Mouse (Mus musculus) cerebellum, adult 2 months (tissue): ENCODE data around the gene Slc43a1. TPM values are rescaled to one million over a fixed set of nuclear protein-coding genes. Genes with fewer than 3 reads are reported as not detected.

Experiments used
- DNase-seq, 2 experiments: peaks; one replicate each; pipeline ENCODE4 v3.0.0; 2021
- H3K27ac ChIP-seq: fragments of 200-500 bp; 2 replicates; pipeline ENCODE4 v1.5.1; 2012; ENCODE audit warnings: low read length, control low read depth, inconsistent platforms; ENCODE audit not compliant: insufficient read depth
- H3K27me3 ChIP-seq: fragments of 200-500 bp; 2 replicates; pipeline ENCODE4 v1.6.1; 2012; ENCODE audit warnings: inconsistent platforms, mild to moderate bottlenecking, low read length, moderate library complexity; ENCODE audit not compliant: control insufficient read depth, insufficient read depth
- H3K4me1 ChIP-seq: fragments of 200-500 bp; 2 replicates; pipeline ENCODE4 v1.6.1; 2011; ENCODE audit warnings: low read length; ENCODE audit not compliant: control insufficient read depth, insufficient read depth
- H3K4me3 ChIP-seq: fragments of 200-500 bp; replicated peaks from 2 replicates; pipeline ENCODE3; 2011; ENCODE audit warnings: mild to moderate bottlenecking, low read depth, low read length, control low read depth; ENCODE audit not compliant: insufficient read depth
- CTCF ChIP-seq: fragments of 200-500 bp; IDR thresholded peaks from 2 replicates; pipeline ENCODE4 v1.5.1; 2011; ENCODE audit warnings: low read depth, mild to moderate bottlenecking, control low read depth, low read length, moderate library complexity, borderline replicate concordance; ENCODE audit not compliant: insufficient read depth
- POLR2A ChIP-seq: fragments of 200-500 bp; IDR thresholded peaks from 2 replicates; pipeline ENCODE4 v1.6.1; 2011; ENCODE audit warnings: low read length, control low read depth, borderline replicate concordance; ENCODE audit not compliant: insufficient read depth
- WGBS: fragments of 180-500 bp; shearing (Covaris S2); methylation state at CpG from one replicate; pipeline ENCODE4 v1.1.7; 2018; 5-methylcytosine and 5-hydroxymethylcytosine counted together
- polyA plus RNA-seq: library from polyadenylated mRNA; depleted of rRNA; stranded (reverse); fragments of >200 nt; gene quantifications from 2 replicates; pipeline ENCODE4 v1.2.3, GENCODE M21; 2012

Slc43a1 gene
- polyA plus RNA-seq, 1 experiment: 0.43 TPM

DNA sequence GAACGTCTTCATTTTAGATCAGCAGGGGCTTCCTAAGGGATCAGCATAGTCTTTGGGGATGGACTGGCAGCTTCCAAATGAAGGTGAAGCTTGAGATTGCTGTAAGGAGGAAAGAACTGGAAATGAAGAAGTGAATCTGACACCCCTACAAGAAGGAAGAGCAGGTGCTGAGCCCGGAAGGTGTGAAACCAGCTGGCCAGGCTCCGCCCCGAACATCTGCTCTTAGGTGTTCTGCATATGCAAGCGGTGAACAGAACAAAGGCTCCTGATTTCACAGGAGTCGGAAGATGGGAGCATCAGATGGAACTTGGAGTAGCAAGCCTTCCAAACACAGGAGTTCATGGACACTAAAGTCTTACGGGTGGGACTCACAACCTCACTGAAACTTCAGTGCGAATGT is 1.5 kb upstream of the Slc43a1 start:
- no peak overlapping the region for H3K4me3 ChIP-seq
- H3K27me3 ChIP-seq: no peaks in the 10 kb centered on the region; the same call in 1 of the 2 replicates
- no peak for DNase-seq
- TF ChIP-seq CTCF (no peak), POLR2A (no peak)
- H3K4me1 ChIP-seq: no peaks in the 10 kb centered on the region
- no peak overlapping the region for H3K27ac ChIP-seq
- WGBS: 75% methylated on average over 8 of the region's 8 CpGs

DNA sequence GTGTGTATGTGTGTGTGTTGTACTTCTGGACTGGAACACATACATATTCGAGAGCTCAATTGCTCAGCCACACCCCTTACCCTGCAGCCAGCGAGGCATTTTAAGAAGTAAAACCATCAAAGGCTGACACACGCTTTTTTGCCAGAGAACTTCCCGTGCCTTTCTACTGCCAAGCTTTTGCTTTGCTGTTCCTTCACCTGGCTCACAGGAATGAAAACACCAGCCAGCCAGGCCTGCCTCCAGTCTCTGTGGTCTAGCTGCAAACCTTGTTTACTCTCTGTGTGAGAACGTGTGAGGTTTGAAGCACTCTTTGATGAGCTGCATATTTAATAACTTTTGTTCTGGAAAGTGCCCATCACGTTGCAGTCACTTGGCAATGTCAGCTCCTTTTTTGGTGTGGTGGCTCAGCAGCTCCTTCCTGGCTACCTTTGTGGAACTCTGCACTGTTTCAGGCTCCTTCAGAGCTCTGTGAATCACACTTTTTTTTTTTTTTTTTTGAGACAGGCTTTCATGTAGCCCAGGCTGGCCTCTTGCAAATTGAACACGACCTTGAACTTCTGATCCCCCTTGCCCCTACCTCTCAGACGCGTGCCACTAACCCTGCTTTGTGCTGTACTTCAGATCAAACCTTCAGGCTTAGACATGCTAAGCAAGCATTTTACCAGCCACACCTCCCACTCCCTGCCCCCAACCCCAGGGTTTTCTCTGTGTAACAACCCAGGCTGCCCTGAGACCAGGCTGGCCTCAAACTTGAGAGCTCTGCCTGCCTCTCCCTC is 645 bp upstream of the Slc43a1 start:
- Histone ChIP-seq H3K27me3 (no peaks in the 10 kb centered on the region; the same call in 1 of the 2 replicates), H3K4me1 (no peaks in the 10 kb centered on the region), H3K27ac (no peak overlapping the region), H3K4me3 (no peak overlapping the region)
- WGBS: 38% methylated on average over 9 of the region's 9 CpGs
- DNase-seq: no peak
- TF ChIP-seq POLR2A (no peak), CTCF (no peak)

DNA sequence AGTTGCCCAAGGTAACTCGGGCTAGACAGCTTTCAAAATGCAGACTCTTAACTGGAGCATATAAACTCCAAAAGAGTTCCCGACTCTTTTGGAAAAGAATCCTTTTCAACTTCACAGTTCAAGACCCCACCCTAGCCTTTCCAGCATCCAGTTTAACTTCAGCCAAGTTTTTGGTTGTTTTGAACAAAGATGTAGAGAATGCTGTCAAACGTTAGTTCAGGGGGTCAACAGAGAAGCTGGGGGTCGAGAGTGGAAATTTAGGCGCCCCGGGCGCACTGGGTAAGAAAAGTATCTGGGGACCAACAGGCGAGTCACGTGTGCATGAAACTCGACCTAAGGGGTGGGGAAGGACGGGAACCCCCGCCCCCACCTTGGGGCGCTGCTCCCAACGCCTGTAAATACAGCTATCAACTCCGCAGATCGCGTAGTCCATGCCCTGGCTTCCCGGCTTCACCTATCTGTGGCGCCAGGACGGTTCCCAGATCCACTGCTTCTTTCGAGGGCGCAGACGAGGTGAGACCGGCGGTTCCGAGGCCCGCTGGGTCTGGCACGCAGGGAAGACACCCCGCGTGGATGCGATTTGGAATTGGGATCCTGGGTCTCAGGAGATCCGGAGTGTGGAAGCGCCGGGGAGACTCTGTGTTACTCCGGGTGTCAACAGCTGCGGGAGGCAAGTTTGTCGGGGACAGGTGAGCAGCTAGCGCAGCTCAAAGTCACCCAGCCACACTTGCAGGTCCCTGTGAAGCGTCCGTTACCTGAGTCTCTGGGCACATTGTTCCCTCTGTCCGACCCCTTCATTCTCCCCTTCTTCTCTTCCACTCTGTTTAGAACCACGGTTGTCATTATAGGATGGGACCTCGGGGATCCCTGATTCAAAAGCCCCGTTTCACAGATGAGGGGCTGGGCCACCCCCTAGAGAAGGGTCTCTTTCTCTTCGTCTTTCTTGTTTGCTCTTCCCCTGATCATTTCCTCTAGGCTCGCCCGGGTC is 637 bp downstream of the Slc43a1 start:
- no peak for TF ChIP-seq CTCF
- WGBS: under 1% methylated on average over 47 of the region's 47 CpGs
- no peak overlapping the region for H3K4me3 ChIP-seq
- H3K4me1 ChIP-seq: no peaks in the 10 kb centered on the region
- DNase-seq: no peak
- no peak overlapping the region for H3K27ac ChIP-seq
- no peaks in the 10 kb centered on the region; the same call in 1 of the 2 replicates for H3K27me3 ChIP-seq

DNA sequence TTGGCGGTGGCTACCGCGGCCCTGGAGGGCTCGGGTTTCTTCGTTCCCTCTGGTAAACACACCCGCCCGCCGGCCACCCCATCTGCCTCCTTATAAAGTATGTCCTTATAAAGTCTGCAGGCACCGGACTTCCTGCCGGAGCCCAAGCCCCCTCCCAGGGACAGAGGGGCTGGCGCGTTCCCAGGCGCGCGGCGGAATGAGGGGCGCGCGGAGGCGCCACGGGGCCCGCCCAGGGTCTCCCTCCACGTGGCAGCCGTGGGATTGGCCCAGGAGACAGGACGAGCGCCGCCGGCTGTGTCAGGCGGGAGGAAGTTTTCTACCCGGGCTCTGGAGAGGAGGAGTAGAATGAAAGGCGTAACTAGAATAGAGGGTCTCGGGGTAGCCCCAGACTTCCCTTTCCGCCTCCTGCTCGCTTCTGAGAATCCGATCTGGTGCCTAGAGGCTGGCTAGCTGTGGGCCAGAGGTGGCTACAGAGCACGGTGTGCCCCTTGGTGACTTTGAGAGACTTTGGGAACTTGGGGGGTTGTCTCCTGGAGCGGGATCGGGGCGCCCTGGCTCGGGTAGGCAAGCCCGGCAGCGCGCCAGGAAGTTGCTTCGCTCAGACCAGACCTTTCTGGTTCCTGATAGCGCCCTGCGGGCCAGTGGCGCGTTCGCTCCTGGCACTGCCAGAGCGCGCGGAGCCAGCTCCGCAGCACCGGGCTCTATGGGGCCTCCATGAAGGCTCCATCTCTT is 1.5 kb downstream of the Slc43a1 start:
- no peak for DNase-seq
- H3K4me1 ChIP-seq: no peaks in the 10 kb centered on the region
- under 1% methylated on average over 54 of the region's 54 CpGs for WGBS
- no peak overlapping the region for H3K27ac ChIP-seq
- no peak overlapping the region for H3K4me3 ChIP-seq
- no peaks in the 10 kb centered on the region; the same call in 1 of the 2 replicates for H3K27me3 ChIP-seq
- TF ChIP-seq POLR2A (no peak), CTCF (no peak)

DNA sequence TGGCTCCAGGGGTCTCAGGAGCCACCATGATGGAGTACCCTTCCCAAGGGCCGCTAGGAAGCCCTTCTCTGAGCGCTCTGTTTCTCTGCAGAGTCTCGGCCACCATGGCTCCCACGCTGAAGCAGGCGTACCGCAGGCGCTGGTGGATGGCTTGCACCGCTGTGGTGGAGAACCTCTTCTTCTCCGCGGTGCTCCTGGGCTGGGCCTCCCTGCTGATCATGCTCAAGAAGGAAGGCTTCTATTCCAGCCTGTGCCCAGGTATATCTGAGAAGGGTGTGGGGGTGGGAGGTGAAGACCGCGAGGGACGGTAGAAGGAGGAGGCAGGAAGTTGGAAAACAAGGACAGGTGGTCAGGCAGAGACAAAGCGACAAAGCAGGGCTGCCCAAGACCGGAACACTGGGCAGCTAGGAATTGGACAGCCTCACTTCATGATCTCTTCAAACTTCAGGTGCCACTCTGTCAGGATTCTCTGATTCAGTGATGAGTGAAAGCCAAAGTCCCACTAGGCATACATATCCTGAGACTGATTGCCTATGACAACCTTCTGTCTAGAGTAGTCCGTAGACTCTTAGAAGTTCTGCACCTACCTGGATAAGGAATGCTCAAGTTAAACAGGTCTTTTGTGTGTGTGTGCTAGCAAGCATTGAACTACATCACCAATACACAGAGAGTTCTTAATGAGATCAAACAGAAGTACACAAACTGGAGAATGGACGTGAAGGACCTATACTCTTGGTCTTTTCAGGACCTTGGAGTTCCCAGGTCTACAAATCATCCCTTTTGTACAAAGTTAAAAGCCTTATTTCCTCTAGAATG is 2.3 kb downstream of the Slc43a1 start:
- 8% methylated on average over 17 of the region's 17 CpGs for WGBS
- Histone ChIP-seq H3K27me3 (no peaks in the 10 kb centered on the region; the same call in 1 of the 2 replicates), H3K27ac (no peak overlapping the region), H3K4me3 (no peak overlapping the region), H3K4me1 (no peaks in the 10 kb centered on the region)
- no peak for DNase-seq
- TF ChIP-seq POLR2A (no peak), CTCF (no peak)

DNA sequence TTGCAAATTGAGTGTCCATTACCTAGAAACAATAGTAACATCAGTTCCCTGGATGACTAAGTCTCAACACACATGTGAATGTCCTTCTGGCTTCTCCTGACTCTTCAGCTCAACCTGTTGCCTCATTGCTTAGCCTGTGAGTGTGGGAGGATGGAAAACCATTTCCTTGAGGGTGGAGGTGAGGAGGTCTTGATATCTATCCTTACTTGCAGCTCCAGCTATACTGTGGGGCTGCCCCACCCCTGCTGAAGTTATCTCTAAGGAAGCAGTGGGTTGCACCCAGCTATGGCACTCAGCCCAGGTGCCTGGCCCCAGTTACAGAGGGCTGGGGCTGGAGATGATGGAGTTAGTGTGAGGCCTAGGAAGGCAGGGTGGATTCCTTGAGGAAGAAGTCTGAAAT is 3.3 kb downstream of the Slc43a1 start:
- no peaks in the 10 kb centered on the region for H3K4me1 ChIP-seq
- no peaks in the 10 kb centered on the region; the same call in 1 of the 2 replicates for H3K27me3 ChIP-seq
- H3K27ac ChIP-seq: no peak overlapping the region
- DNase-seq: no peak
- no peak overlapping the region for H3K4me3 ChIP-seq
- no peak for TF ChIP-seq CTCF
- TF ChIP-seq POLR2A: no peak

DNA sequence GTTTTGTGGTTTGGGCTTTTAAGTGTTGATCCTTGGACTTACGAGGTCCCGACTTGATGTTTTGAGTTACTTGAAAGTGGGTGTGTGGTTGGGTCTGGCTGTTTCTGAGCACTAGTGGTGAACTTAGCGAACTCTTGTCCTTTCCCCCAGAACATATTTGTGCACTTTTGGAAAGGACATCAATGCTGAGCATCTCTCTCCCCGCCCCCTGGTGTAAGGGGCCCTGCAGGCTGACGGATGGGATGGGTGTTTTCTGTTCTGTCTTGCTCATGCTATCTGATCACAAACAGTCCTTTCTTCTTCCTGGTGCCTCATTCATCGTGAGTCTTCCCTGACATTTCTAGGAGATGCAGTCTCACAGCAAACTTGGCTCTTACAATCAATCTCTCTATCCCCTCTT is 5.0 kb downstream of the Slc43a1 start:
- no peak overlapping the region for H3K27ac ChIP-seq
- H3K4me3 ChIP-seq: no peak overlapping the region
- 87% methylated on average over 6 of the region's 6 CpGs for WGBS
- no peaks in the 10 kb centered on the region; the same call in 1 of the 2 replicates for H3K27me3 ChIP-seq
- TF ChIP-seq POLR2A: no peak
- TF ChIP-seq CTCF: no peak
- no peak for DNase-seq
- H3K4me1 ChIP-seq: no peaks in the 10 kb centered on the region
